Mouse (Mus musculus) kidney, adult 11 months (tissue): ENCODE data around the gene Olfr107.

Experiments used
- DNase-seq: peaks from one replicate; pipeline ENCODE4 v3.0.0; 2022

Gene Olfr107

GRCm38 (mm10) chr17:37398926-37399325 lies at the start of gene Olfr107:
Gene Olfr107, plus strand, starts transcription at chr17:37399226.
- DNase-seq: no peak

GRCm38 (mm10) chr17:37359282-37359681 lies 39.7 kb upstream of the Olfr107 start, which contains the start of gene Olfr104-ps:
Gene Olfr104-ps, plus strand, starts transcription at chr17:37359582.
- no peak for DNase-seq

DNA sequence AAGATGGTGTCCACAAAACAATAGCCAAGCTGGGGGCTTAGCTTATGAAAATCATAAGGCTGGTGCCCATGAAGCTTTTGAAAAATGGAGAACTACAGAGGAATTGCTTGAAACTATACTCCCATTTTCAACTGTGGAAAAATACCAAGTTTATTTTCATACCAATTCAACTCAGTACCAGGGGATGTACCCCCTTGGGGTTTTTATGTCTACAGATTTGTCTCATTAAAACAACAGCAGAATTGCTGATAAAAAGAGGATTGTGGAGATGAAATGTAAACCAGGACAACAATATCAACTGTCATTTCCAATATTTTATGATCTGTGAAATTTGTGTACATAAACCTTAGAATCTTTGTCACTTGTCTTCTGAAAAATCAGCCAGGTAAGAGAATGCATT lies 20.3 kb upstream of the Olfr107 start, which contains the start of gene Olfr105-ps:
Gene Olfr105-ps (plus strand): TSS at position 301 of the 400 bp plus-strand sequence.
- no peak for DNase-seq

GRCm38 (mm10) chr17:37390093-37390492 lies 8.9 kb upstream of the Olfr107 start, which contains the start of gene Olfr106-ps:
Gene Olfr106-ps, plus strand, starts transcription at chr17:37390393.
- DNase-seq: no peak

GRCm38 (mm10) chr17:37413380-37413779 lies 14.4 kb downstream of the Olfr107 start:
- DNase-seq: no peak

DNA sequence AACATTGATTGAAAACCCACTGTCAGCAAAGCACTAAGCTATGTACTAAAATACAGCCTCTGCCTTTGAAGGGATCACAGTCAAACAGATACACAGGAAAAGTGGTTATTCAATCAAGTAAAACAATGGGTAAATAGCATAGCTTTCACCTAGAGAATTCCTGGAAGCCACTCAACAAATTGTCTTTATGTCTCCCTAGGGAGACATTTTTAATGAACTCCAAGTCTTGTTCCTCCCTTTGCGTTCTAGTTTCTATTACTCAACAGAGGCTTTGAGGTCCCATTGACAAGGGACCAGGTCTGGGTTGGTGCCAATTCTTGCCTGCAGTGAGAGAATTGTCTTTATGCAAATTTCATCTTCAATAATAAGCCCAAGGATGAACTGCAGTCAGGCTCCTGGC lies 46.2 kb downstream of the Olfr107 start, which contains the start of gene Olfr108:
Gene Olfr108 (plus strand): TSS at position 301 of the 400 bp plus-strand sequence.
- DNase-seq: no peak
